In genomic region chr2:167691871-167692661, GRCm38 (mm10) we compare ENCODE assay signal across 11 mouse cellular contexts. TPM values are rescaled to one million over a fixed set of nuclear protein-coding genes. Genes with fewer than 3 reads are reported as not detected.
DNase-seq lines count a peak whose midpoint lies in the region; ATAC-seq lines count a peak whose summit lies in the region.
"Had no signal": no experiment of that assay in that cellular context is flagged by ENCODE, and none has a peak within 500 bp of the region (broad histone marks: within the 10 kb centered on the region; RNA-seq: fewer than 3 reads in every experiment).

No protein-coding gene starts in this region.

- peaks cover 30% of the 10 kb centered on the region for H3K4me1 ChIP-seq in heart, embryonic 13.5 days
- H3K4me1 ChIP-seq in lung, embryonic 15.5 days = peaks cover 34% of the 10 kb centered on the region
- H3K4me1 ChIP-seq in embryonic facial prominence, embryonic 14.5 days (ENCODE audit: control insufficient read depth, insufficient read depth, low read length) = 0 out of 2 replicates have a peak, but pooled peaks cover 3% of the 10 kb centered on the region
- H3K4me1 ChIP-seq in stomach, embryonic 14.5 days (ENCODE audit: control insufficient read depth, insufficient read depth, low read length) = peaks cover 15% of the 10 kb centered on the region

- WGBS in heart, embryonic 13.5 days = 84% methylated on average over 14 of the region's 14 CpGs
- 75% methylated on average over 14 of the region's 14 CpGs for WGBS in lung, embryonic 15.5 days
- WGBS in embryonic facial prominence, embryonic 14.5 days = 86% methylated on average over 14 of the region's 14 CpGs
- WGBS in stomach, embryonic 14.5 days = 89% methylated on average over 13 of the region's 14 CpGs

- peaks cover 6% of the 10 kb centered on the region; the same call in 1 of the 2 replicates for H3K36me3 ChIP-seq in heart, embryonic 13.5 days
- H3K36me3 ChIP-seq in lung, embryonic 15.5 days = peaks cover 34% of the 10 kb centered on the region
- no peaks in the 10 kb centered on the region for H3K36me3 ChIP-seq in embryonic facial prominence, embryonic 14.5 days (ENCODE audit: control insufficient read depth, insufficient read depth, low read length)
- H3K36me3 ChIP-seq in stomach, embryonic 14.5 days (ENCODE audit: control insufficient read depth, insufficient read depth, low read length) = no peaks in the 10 kb centered on the region; the same call in 1 of the 2 replicates

- H3K4me3 ChIP-seq in heart, embryonic 13.5 days = peak overlapping the region; percentile 81
- peak overlapping the region; percentile 90 for H3K4me3 ChIP-seq in lung, embryonic 15.5 days
- peak overlapping the region; percentile 6; the same call in 1 of the 2 replicates for H3K4me3 ChIP-seq in embryonic facial prominence, embryonic 14.5 days (ENCODE audit: low read depth, low read length)
- H3K4me3 ChIP-seq in stomach, embryonic 14.5 days (ENCODE audit: low read depth, low read length) = no peak overlapping the region

- no peak for DNase-seq in heart, adult 18-20 months
- no peak for DNase-seq in lung, postnatal 25 days (ENCODE audit: low spot score)
- no peak for DNase-seq in embryonic facial prominence, embryonic 14.5 days (ENCODE audit: low spot score)
- no peak for DNase-seq in spleen, postnatal 4 days (ENCODE audit: low spot score in 2 of 2)
- DNase-seq: gastrocnemius, postnatal 10 days; kidney, adult 18-20 months; thymus, postnatal 36 days had no signal

- H3K9ac ChIP-seq in heart, embryonic 13.5 days = peak overlapping the region; percentile 76
- H3K9ac ChIP-seq in lung, embryonic 15.5 days = peak overlapping the region; percentile 89
- H3K9ac ChIP-seq in embryonic facial prominence, embryonic 14.5 days (ENCODE audit: low read depth, low read length) = peak overlapping the region; percentile 52; the same call in 1 of the 2 replicates
- no peak overlapping the region for H3K9ac ChIP-seq in stomach, embryonic 14.5 days (replicated peaks; ENCODE audit: low read depth, low read length)

- no peak for ATAC-seq in heart, embryonic 13.5 days (ENCODE audit: extremely low read depth, insufficient number of reproducible peaks, low FRiP score, low TSS enrichment)
- no peak for ATAC-seq in lung, embryonic 15.5 days (ENCODE audit: borderline replicate concordance, extremely low read depth, low FRiP score, low TSS enrichment)
- ATAC-seq in embryonic facial prominence, embryonic 14.5 days (ENCODE audit: low read depth) = no peak
- no peak for ATAC-seq in stomach, embryonic 14.5 days (ENCODE audit: insufficient number of reproducible peaks, insufficient read depth, low FRiP score, low read depth)
- ATAC-seq: midbrain, embryonic 16.5 days had no signal

- no peak overlapping the region for H3K27ac ChIP-seq in heart, embryonic 13.5 days (replicated peaks)
- peak overlapping the region; percentile 72; the same call in 1 of the 2 replicates for H3K27ac ChIP-seq in lung, embryonic 15.5 days
- no peak overlapping the region for H3K27ac ChIP-seq in embryonic facial prominence, embryonic 14.5 days (replicated peaks; ENCODE audit: low read depth, low read length)
- H3K27ac ChIP-seq in stomach, embryonic 14.5 days (ENCODE audit: low read length) = no peak overlapping the region

- H3K9me3 ChIP-seq in heart, embryonic 13.5 days = 0 out of 2 replicates have a peak, but pooled peaks cover 2% of the 10 kb centered on the region
- no peaks in the 10 kb centered on the region for H3K9me3 ChIP-seq in lung, embryonic 15.5 days
- H3K9me3 ChIP-seq in embryonic facial prominence, embryonic 14.5 days (ENCODE audit: control insufficient read depth, low read length) = no peaks in the 10 kb centered on the region
- H3K9me3 ChIP-seq in stomach, embryonic 14.5 days (ENCODE audit: control insufficient read depth, low read depth, low read length) = no peaks in the 10 kb centered on the region

- H3K4me2 ChIP-seq in heart, embryonic 13.5 days = peak overlapping the region; percentile 93
- peak overlapping the region; percentile 70 for H3K4me2 ChIP-seq in lung, embryonic 15.5 days
- peak overlapping the region; percentile 98 for H3K4me2 ChIP-seq in embryonic facial prominence, embryonic 14.5 days (ENCODE audit: low read depth, low read length)
- H3K4me2 ChIP-seq in stomach, embryonic 14.5 days (replicated peaks; ENCODE audit: low read depth, low read length) = 0 out of 2 replicates have a peak overlapping the region, but pooled peaks have one; percentile 97

- H3K27me3 ChIP-seq in heart, embryonic 13.5 days (replicated peaks) = peaks cover 22% of the 10 kb centered on the region
- H3K27me3 ChIP-seq in lung, embryonic 15.5 days = no peaks in the 10 kb centered on the region; the same call in 1 of the 2 replicates
- H3K27me3 ChIP-seq in embryonic facial prominence, embryonic 14.5 days (replicated peaks; ENCODE audit: control insufficient read depth, insufficient read depth, low read length) = no peaks in the 10 kb centered on the region; the same call in 1 of the 2 replicates
- H3K27me3 ChIP-seq in stomach, embryonic 14.5 days (ENCODE audit: control insufficient read depth, insufficient read depth, low read length) = no peaks in the 10 kb centered on the region; the same call in 1 of the 2 replicates

RNA-seq across cellular contexts. Expression of gene Tmem189, which starts 2.4 kb away (rescaled TPM):
- polyA plus RNA-seq in heart, embryonic 13.5 days (2015; fragmentation: Nextera tagmentation; extraction: Ambion mirVana) = 37.4 and 37.6 TPM in 2 replicates
- total RNA-seq in heart, adult 18-20 months (2021) = 10 to 100 TPM; 22.0 to 23.0 TPM
- 41.7 and 43.8 TPM in 2 replicates for polyA plus RNA-seq in lung, embryonic 15.5 days (2015; fragmentation: Nextera tagmentation; extraction: Ambion mirVana)
- polyA plus RNA-seq in embryonic facial prominence, embryonic 14.5 days (2014; fragmentation: Nextera tagmentation; extraction: Ambion mirVana) = 40.0 and 40.6 TPM in 2 replicates
- 38.9 and 40.7 TPM in 2 replicates for polyA plus RNA-seq in stomach, embryonic 14.5 days (2014; fragmentation: Nextera tagmentation; extraction: Ambion mirVana)

RNA-seq across cellular contexts. Expression of gene Cebpb, which starts 3.4 kb away (rescaled TPM):
- polyA plus RNA-seq in heart, embryonic 13.5 days (2015; fragmentation: Nextera tagmentation; extraction: Ambion mirVana) = 2.0 and 4.5 TPM in 2 replicates
- 100 to 1,000 TPM; 127 to 160 TPM for total RNA-seq in heart, adult 18-20 months (2021)
- polyA plus RNA-seq in lung, embryonic 15.5 days (2015; fragmentation: Nextera tagmentation; extraction: Ambion mirVana) = 61.4 and 68.1 TPM in 2 replicates
- polyA plus RNA-seq in embryonic facial prominence, embryonic 14.5 days (2014; fragmentation: Nextera tagmentation; extraction: Ambion mirVana) = 18.1 and 30.3 TPM in 2 replicates
- 1.3 and 2.0 TPM in 2 replicates for polyA plus RNA-seq in stomach, embryonic 14.5 days (2014; fragmentation: Nextera tagmentation; extraction: Ambion mirVana)

RNA-seq across cellular contexts. Expression of gene Gm20431, which starts 30.8 kb away (rescaled TPM):
- 1.9 and 4.5 TPM in 2 replicates for polyA plus RNA-seq in heart, embryonic 13.5 days (2015; fragmentation: Nextera tagmentation; extraction: Ambion mirVana)
- 10 to 100 TPM in 1 of 2 experiments, 1 to 10 TPM in 1; 9.3 to 17.0 TPM for total RNA-seq in heart, adult 18-20 months (2021)
- polyA plus RNA-seq in lung, embryonic 15.5 days (2015; fragmentation: Nextera tagmentation; extraction: Ambion mirVana) = 3.2 and 3.5 TPM in 2 replicates
- polyA plus RNA-seq in embryonic facial prominence, embryonic 14.5 days (2014; fragmentation: Nextera tagmentation; extraction: Ambion mirVana) = 9.1 and 11.6 TPM in 2 replicates
- 7.9 and 8.1 TPM in 2 replicates for polyA plus RNA-seq in stomach, embryonic 14.5 days (2014; fragmentation: Nextera tagmentation; extraction: Ambion mirVana)
